Mouse (Mus musculus) CH12.LX (cell line): ENCODE measurements around the gene Rrm2.

Experiments
- CHD1 ChIP-seq: IDR thresholded peaks from 2 replicates; pipeline ENCODE4 v1.6.1; 2012; ENCODE audit warnings: low read depth, low read length, improper control_type of control experiment, inconsistent platforms
- E2F4 ChIP-seq: IDR thresholded peaks from 2 replicates; pipeline ENCODE4 v1.6.1; 2011; ENCODE audit warnings: low read depth, low read length, improper control_type of control experiment; ENCODE audit not compliant: insufficient replicate concordance
- KAT2A ChIP-seq: IDR thresholded peaks from 2 replicates; pipeline ENCODE4 v1.6.1; 2012; ENCODE audit warnings: low read length, improper control_type of control experiment, inconsistent platforms; ENCODE audit not compliant: insufficient replicate concordance
- MAX ChIP-seq: IDR thresholded peaks from 2 replicates; pipeline ENCODE4 v1.6.1; 2011; ENCODE audit warnings: low read length, improper control_type of control experiment
- POLR2A ChIP-seq: IDR thresholded peaks from 2 replicates; pipeline ENCODE4 v1.6.1; 2011; ENCODE audit warnings: low read depth, mild to moderate bottlenecking, improper control_type of control experiment, low read length
- UBTF ChIP-seq: IDR thresholded peaks from 2 replicates; pipeline ENCODE4 v1.6.1; 2012; ENCODE audit warnings: low read depth, mild to moderate bottlenecking, inconsistent platforms, low read length, improper control_type of control experiment, moderate library complexity

DNA sequence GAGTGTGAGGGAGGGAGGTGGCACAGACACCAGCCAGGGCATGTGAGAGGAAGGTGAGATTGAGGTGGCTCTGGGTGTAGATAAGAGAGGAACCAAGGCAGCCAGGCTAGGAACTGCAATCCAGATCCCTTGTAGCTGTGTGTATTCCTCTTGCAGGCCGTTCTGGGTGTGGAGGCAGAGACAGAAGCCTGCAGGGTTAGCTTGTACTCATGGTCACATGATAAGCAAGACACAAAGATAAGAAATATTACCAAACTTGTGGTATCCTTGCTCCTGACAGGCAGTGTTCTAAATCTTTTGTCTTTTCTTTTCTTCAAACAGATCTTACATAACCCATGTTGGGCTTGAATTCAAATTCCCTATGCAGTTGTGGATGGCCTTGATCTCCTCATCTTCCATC, 31.9 kb downstream of the Rrm2 start:
- no peak for TF ChIP-seq MAX
- no peak for TF ChIP-seq E2F4
- no peak for TF ChIP-seq POLR2A
- no peak for TF ChIP-seq KAT2A
- TF ChIP-seq UBTF: no peak
- no peak for TF ChIP-seq CHD1
